ENCODE assay signal across 23 mouse cellular contexts in genomic region chr1:178765650-178766049, GRCm38 (mm10).
DNase-seq lines count a peak whose midpoint lies in the region; ATAC-seq and TF ChIP-seq lines count a peak whose summit lies in the region.
"Had no signal": no experiment of that assay in that cellular context is flagged by ENCODE, and none has a peak within 500 bp of the region (broad histone marks: within the 10 kb centered on the region; RNA-seq: fewer than 3 reads in every experiment).

No protein-coding gene starts in this region.

- no peak overlapping the region for H3K4me3 ChIP-seq in MEL (ENCODE audit: control insufficient read depth in 1 of 2, insufficient read depth in 1 of 2, low read depth in 2 of 2, low read length in 2 of 2)
- H3K4me3 ChIP-seq: embryonic facial prominence, embryonic 10.5 days; embryonic facial prominence, embryonic 12.5 days; forebrain, embryonic 13.5 days; forebrain, embryonic 15.5 days had no signal

- no peak for TF ChIP-seq POLR2A in MEL (IDR thresholded peaks at IDR 0.05; ENCODE audit: control insufficient read depth in 1 of 2, insufficient read depth in 1 of 2, low read depth in 1 of 2, low read length in 2 of 2, poor library complexity in 1 of 2)

- no peak overlapping the region for H3K27ac ChIP-seq in MEL (ENCODE audit: control insufficient read depth, low read depth, low read length)
- H3K27ac ChIP-seq: embryonic facial prominence, embryonic 10.5 days; embryonic facial prominence, embryonic 12.5 days; forebrain, embryonic 13.5 days; forebrain, embryonic 15.5 days had no signal

- no peak overlapping the region for H3K9ac ChIP-seq in MEL (ENCODE audit: control insufficient read depth, low read depth, low read length, poor library complexity, severe bottlenecking)
- H3K9ac ChIP-seq: embryonic facial prominence, embryonic 12.5 days; forebrain, embryonic 13.5 days; forebrain, embryonic 15.5 days; forebrain, postnatal 0 days had no signal

- no peak for TF ChIP-seq EP300 in MEL (IDR thresholded peaks at IDR 0.05; ENCODE audit: low read depth in 1 of 2, low read length in 2 of 2)

- peak; percentile 7 for DNase-seq in 416B (ENCODE audit: low read depth)
- no peak for DNase-seq in MEL (ENCODE audit: low read depth, low spot score)
- DNase-seq in adrenal gland, adult 2 months: no peak
- no peak for DNase-seq in frontal cortex, postnatal 25 days (ENCODE audit: low spot score in 2 of 2)
- DNase-seq in kidney, adult 8-10 months: no peak
- DNase-seq: adrenal gland, adult 8-10 months; adrenal gland, postnatal 14 days; adrenal gland, postnatal 36 days; B cell, adult 2 months; cerebellum, adult 11-12 months; cerebellum, adult 2 months; cerebellum, adult 9-10 months; cerebellum, postnatal 10 days; cerebellum, postnatal 25 days; forebrain, postnatal 0 days had no signal

- peak; percentile 46; the same call in 1 of the 2 replicates for ATAC-seq in megakaryocyte progenitor cell, adult 5-6 weeks (replicated peaks; ENCODE audit: poor library complexity)
- ATAC-seq: CD4-positive, CD25-positive, alpha-beta regulatory T cell, adult 4 months; forebrain, embryonic 13.5 days; forebrain, embryonic 15.5 days; forebrain, postnatal 0 days had no signal

- H3K36me3 ChIP-seq in MEL (ENCODE audit: control insufficient read depth in 1 of 2, insufficient read depth in 2 of 2, low read length in 2 of 2): no peaks in the 10 kb centered on the region; a peak in 1 of 4 replicates
- H3K36me3 ChIP-seq: embryonic facial prominence, embryonic 10.5 days; embryonic facial prominence, embryonic 12.5 days; forebrain, embryonic 15.5 days; G1E had no signal

- H3K27me3 ChIP-seq in MEL (ENCODE audit: control insufficient read depth in 1 of 2, insufficient read depth in 2 of 2, low read length in 2 of 2): no peaks in the 10 kb centered on the region
- H3K27me3 ChIP-seq: CH12.LX; embryonic facial prominence, embryonic 12.5 days; forebrain, embryonic 13.5 days; forebrain, embryonic 15.5 days had no signal

- peaks cover 0 to 6% of the 10 kb centered on the region in 2 experiments; a peak in 2 of 4 replicates for H3K4me1 ChIP-seq in MEL (ENCODE audit: control insufficient read depth in 1 of 2, insufficient read depth in 2 of 2, low read length in 2 of 2)
- H3K4me1 ChIP-seq: embryonic facial prominence, embryonic 12.5 days; forebrain, embryonic 15.5 days had no signal

- no peak for TF ChIP-seq CTCF in MEL (IDR thresholded peaks at IDR 0.05 in 2 of 3, conservative IDR thresholded peaks at IDR 0.05 in 1 of 3; ENCODE audit: control insufficient read depth in 1 of 3, insufficient read depth in 1 of 3, low read depth in 2 of 3, low read length in 3 of 3, poor library complexity in 1 of 3, severe bottlenecking in 1 of 3)

- no peak for TF ChIP-seq RAD21 in MEL (IDR thresholded peaks at IDR 0.05; ENCODE audit: low read depth, low read length)

- H3K79me2 ChIP-seq in MEL (ENCODE audit: control insufficient read depth, insufficient read depth, low read length, poor library complexity): no peaks in the 10 kb centered on the region

- H3K9me3 ChIP-seq in MEL (replicated peaks; ENCODE audit: insufficient read depth, low read length): no peaks in the 10 kb centered on the region
- H3K9me3 ChIP-seq: embryonic facial prominence, embryonic 10.5 days; embryonic facial prominence, embryonic 12.5 days; forebrain, embryonic 13.5 days; forebrain, embryonic 15.5 days; G1E had no signal

TF ChIP-seq in MEL, 35 proteins besides CTCF, POLR2A, EP300 and RAD21:
- TF ChIP-seq GABPA (IDR thresholded peaks at IDR 0.05; ENCODE audit: low read depth, low read length): no peak
- TF ChIP-seq ZKSCAN1 (IDR thresholded peaks at IDR 0.05; ENCODE audit: low read depth, low read length): no peak
- TF ChIP-seq UBTF (IDR thresholded peaks at IDR 0.05; ENCODE audit: borderline replicate concordance, insufficient read depth, low read depth, low read length): no peak
- no peak for TF ChIP-seq ZC3H11A (IDR thresholded peaks at IDR 0.05; ENCODE audit: low read depth, low read length)
- no peak for TF ChIP-seq MYB (IDR thresholded peaks at IDR 0.05; ENCODE audit: low read depth, low read length)
- TF ChIP-seq KAT2A (conservative IDR thresholded peaks at IDR 0.05; ENCODE audit: low read depth, low read length): 0 out of 2 replicates have a peak, but pooled peaks have one; percentile 22
- TF ChIP-seq ETS1 (IDR thresholded peaks at IDR 0.05; ENCODE audit: low read depth, low read length): no peak
- no peak for TF ChIP-seq ZNF384 (IDR thresholded peaks at IDR 0.05; ENCODE audit: low read depth, low read length)
